Mouse (Mus musculus): ENCODE results near the gene Frmpd3.
A peak's percentile ranks its signal among the peaks of the same experiment; 100 is the strongest.

Frmpd3 gene

GRCm38 (mm10) chrX:140456279-140456731 lies 114.2 kb downstream of the Frmpd3 start, which contains the start of gene Prps1:
Gene Prps1, plus strand, starts transcription at chrX:140456613.
- peak; percentile 78 for DNase-seq (ENCODE audit: low read depth, low spot score)

DNA sequence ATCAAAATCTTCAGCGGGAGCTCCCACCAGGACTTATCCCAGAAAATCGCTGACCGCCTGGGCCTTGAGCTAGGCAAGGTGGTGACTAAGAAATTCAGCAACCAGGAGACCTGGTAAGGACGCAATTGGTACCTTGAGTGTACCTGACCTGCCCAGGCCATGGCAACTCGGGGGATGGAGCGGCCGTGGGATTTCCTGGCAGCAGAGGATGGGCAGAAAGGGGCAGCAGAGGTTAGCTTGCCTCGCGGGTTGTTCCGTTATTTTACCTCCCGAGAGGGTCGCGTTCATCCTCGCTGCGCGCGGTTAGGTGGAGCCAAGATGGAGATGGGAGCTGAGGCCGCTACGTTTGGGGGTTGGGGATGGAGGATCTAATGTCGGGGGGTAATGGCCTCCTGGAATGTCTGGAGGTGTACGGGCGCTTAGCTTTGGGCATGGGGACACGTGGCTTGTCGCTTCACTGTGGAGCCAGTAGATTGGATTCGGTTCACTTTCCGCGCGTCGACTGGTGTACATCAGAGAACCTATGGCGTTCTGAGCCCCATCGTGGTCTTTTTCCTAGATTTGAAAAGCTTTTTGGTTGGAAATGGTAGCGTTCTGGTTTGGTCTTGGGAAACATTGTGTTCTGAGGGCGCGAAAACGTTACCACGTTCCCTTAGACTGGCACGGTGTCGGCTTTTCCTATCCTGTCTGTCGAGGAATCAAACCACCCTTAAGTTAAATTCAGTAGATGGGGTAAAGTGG lies 114.9 kb downstream of the Frmpd3 start:
- DNase-seq (ENCODE audit: low read depth, low spot score) = no peak

DNA sequence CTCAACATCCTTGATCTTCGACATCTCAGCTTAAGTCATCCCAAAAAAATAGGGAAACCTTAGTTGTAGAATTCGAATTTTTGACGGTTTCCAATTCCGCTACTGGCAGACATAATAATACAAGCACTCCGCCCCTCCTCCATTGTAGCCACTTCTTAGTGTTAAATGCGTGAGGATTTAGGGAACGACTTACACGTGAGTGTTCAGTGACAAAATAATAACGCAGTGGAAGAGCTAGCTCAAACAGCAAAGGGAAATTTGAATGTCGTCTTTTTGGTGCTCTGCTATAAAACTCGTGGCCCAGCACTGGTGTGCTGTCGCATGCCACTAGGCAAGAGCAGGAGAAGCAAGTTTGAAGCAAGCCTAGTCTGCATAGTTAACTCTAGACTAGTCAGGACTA lies 115.4 kb downstream of the Frmpd3 start:
- no peak for DNase-seq (ENCODE audit: low read depth, low spot score)

GRCm38 (mm10) chrX:140478231-140478630 lies 136.2 kb downstream of the Frmpd3 start:
- no peak for DNase-seq (ENCODE audit: low read depth, low spot score)

DNA sequence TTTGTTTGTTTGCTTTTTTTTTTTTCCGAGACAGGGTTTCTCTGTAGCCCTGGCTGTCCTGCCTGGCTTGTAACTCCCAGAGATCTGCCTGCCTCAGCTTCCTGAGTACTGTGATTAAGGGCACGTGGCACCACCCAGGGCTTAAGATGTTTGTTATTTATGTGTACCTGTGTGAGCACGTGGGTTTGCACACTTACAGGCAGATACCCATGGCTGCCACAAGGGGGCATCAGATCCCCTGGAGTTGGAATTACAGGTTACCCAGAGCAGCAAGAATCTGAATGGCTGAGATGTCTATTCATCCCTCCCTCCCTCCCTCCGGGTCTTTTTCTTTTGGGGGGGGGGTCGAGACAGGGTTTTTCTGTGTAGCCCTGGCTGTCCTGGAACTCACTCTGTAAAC lies 137.1 kb downstream of the Frmpd3 start:
- DNase-seq (ENCODE audit: low read depth, low spot score) = no peak

All from retina, postnatal 7 days (tissue).